Mouse (Mus musculus): ENCODE measurements around the gene Acaa1b. TPM values are rescaled to one million over a fixed set of nuclear protein-coding genes. Genes with fewer than 3 reads are reported as not detected.

Acaa1b gene
- total RNA-seq (2015; ENCODE audit: low replicate concordance) (not detected in 2 replicates), total RNA-seq (2017; ENCODE audit: low replicate concordance) (1.4 TPM in 1 of 2 replicates, not detected in the other)

GRCm38 (mm10) chr9:119156278-119157201, at the start of gene Acaa1b:
Gene Acaa1b (minus strand): TSS chr9:119157093.
- ATAC-seq (replicated peaks; ENCODE audit: low FRiP score, poor library complexity, severe bottlenecking): no peak

DNA sequence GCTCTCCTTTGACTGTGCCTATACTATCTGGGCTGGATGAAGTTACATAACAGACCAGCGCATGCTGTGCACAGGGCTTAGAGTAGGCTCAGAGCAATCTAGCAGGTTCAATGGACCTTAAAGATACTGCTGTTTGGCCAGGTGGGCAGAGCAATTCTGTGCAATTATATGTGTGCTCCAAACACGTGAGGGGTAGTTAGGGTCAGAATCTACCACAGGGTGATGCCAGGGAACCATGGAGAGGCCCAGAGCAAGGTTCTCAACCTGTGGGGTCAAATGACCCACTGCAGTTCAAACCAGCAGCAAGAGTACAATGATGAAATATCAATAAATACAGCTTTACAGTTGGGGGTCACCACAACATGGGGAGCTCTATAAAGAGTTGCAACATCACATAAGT, 49.8 kb upstream of the Acaa1b start:
- no peak for ATAC-seq (replicated peaks; ENCODE audit: low FRiP score, poor library complexity, severe bottlenecking)

DNA sequence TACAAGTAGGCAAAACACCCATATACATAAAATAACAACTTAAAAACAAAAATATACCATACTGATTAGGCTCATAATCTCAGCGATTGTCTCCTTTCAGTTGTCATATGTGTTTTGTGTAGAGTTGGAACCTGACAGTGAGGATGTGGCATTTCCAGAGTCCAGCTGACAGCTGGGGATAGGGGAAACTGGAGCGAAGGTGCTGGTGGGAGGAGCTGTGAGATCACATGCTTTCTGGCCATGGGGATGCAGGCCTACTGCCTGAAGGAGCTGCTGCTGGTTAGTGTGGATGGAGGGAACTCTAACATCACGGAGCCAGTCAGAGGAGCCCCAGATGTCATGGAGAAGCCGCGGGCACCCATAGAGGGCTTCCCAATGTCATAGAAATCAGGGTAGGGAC, 48.9 kb upstream of the Acaa1b start:
- ATAC-seq (replicated peaks; ENCODE audit: low FRiP score, poor library complexity, severe bottlenecking): no peak

GRCm38 (mm10) chr9:119203617-119204016, 46.7 kb upstream of the Acaa1b start:
- no peak for ATAC-seq (replicated peaks; ENCODE audit: low FRiP score, poor library complexity, severe bottlenecking)

GRCm38 (mm10) chr9:119201653-119202052, 44.8 kb upstream of the Acaa1b start:
- ATAC-seq (replicated peaks; ENCODE audit: low FRiP score, poor library complexity, severe bottlenecking): no peak

GRCm38 (mm10) chr9:119199151-119199861, 42.4 kb upstream of the Acaa1b start:
- ATAC-seq (replicated peaks; ENCODE audit: low FRiP score, poor library complexity, severe bottlenecking): no peak

GRCm38 (mm10) chr9:119192202-119192990, 35.5 kb upstream of the Acaa1b start:
- peak; percentile 63; the same call in 1 of the 2 replicates for ATAC-seq (replicated peaks; ENCODE audit: low FRiP score, poor library complexity, severe bottlenecking)

GRCm38 (mm10) chr9:119181241-119181728, 24.4 kb upstream of the Acaa1b start:
- ATAC-seq (replicated peaks; ENCODE audit: low FRiP score, poor library complexity, severe bottlenecking): no peak

- no peak for ATAC-seq (replicated peaks; ENCODE audit: low FRiP score, poor library complexity, severe bottlenecking)
These were observed 22.4 kb upstream of the Acaa1b start for GRCm38 (mm10) chr9:119179292-119179691.

GRCm38 (mm10) chr9:119167608-119168007, 10.7 kb upstream of the Acaa1b start:
- no peak for ATAC-seq (replicated peaks; ENCODE audit: low FRiP score, poor library complexity, severe bottlenecking)

GRCm38 (mm10) chr9:119165548-119165947, 8.7 kb upstream of the Acaa1b start:
- no peak for ATAC-seq (replicated peaks; ENCODE audit: low FRiP score, poor library complexity, severe bottlenecking)

- no peak for ATAC-seq (replicated peaks; ENCODE audit: low FRiP score, poor library complexity, severe bottlenecking)
These were observed 7.8 kb upstream of the Acaa1b start for GRCm38 (mm10) chr9:119164743-119165142.

- no peak for ATAC-seq (replicated peaks; ENCODE audit: low FRiP score, poor library complexity, severe bottlenecking)
These were observed 3.8 kb upstream of the Acaa1b start for GRCm38 (mm10) chr9:119160689-119161088.

DNA sequence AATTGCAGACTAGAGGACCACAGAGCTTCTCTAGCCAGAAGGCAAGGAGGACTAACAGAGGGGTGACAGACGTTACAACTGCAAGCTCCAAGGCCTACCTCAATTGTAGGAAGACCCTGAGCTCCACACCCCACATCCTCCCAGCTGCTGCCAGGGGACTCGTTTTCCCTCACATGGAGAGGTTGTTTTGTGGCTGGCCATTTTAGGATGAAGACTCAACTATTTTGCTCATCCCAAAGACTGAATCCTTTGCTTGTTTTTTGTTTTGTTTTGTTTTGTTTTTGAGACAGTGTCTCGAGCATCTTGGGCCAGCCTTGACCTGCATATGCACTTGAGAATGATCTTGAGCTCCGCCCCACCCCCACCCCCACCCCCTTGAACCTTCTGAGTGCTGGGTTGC, 2.0 kb upstream of the Acaa1b start, which contains the start of gene Gm47289:
TSS of gene Gm47289 (plus strand) at position 301 of the 400 bp plus-strand sequence.
- no peak for ATAC-seq (replicated peaks; ENCODE audit: low FRiP score, poor library complexity, severe bottlenecking)

DNA sequence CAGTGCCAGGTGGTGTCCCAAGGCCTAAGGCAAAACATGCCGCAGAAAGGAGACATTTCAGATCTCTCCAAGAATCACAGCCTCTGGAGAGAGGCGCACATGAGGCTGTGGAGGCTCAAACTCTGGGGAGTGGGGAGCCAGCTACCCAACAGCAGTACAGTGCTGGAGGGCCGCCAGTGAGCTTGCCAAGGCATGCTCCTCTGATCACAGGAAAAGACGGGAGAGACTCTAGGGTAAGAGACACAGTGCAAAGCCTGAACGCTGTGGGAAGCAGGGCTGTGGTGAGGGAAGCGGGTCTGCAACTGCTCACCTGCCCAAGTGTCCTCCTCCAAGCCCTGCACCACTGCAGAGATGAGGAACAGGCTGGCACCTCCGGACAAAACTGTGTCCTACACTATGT, 1.1 kb downstream of the Acaa1b start:
- no peak for ATAC-seq (replicated peaks; ENCODE audit: low FRiP score, poor library complexity, severe bottlenecking)

GRCm38 (mm10) chr9:119155416-119155815, 1.5 kb downstream of the Acaa1b start:
- no peak for ATAC-seq (replicated peaks; ENCODE audit: low FRiP score, poor library complexity, severe bottlenecking)

DNA sequence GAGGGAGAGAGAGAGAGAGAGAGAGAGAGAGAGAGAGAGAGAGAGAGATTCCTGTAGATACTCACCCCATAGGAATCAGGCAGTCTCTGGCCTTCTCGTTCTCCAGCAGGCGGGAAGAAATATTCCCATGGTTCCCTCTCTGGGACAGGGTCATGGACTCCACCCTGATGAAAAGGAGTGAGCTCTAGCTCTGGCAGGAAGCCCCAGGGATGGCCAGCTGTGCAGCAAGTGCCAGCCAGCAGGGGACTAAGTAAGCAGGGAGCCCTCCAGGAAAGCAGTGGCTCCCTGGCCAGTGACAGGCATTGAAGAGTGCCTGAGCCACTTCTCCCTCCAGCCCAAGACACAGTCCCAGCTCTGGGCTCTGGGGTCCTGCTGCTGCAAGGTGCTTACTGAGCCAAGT, 5.1 kb downstream of the Acaa1b start:
- no peak for ATAC-seq (replicated peaks; ENCODE audit: low FRiP score, poor library complexity, severe bottlenecking)

DNA sequence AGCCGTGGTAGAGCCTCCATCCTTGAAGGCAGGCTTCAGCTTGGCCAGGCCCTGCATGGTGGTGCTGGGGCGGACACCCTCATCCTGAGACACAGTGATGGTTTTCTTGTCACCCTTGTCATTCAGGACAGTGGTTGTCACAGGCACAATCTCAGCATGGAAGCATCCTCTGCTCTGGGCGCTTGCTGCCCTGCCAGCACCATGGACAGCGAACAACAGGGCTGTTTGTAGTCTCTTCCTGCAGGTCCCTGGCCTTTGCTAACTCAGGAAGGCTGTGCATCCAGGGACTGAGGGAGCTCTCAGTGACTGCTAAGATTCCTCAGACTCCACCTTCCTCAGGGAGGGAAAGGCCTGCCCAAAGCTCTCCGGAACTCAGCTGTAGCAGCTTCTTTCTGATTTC, 7.3 kb downstream of the Acaa1b start:
- no peak for ATAC-seq (replicated peaks; ENCODE audit: low FRiP score, poor library complexity, severe bottlenecking)

DNA sequence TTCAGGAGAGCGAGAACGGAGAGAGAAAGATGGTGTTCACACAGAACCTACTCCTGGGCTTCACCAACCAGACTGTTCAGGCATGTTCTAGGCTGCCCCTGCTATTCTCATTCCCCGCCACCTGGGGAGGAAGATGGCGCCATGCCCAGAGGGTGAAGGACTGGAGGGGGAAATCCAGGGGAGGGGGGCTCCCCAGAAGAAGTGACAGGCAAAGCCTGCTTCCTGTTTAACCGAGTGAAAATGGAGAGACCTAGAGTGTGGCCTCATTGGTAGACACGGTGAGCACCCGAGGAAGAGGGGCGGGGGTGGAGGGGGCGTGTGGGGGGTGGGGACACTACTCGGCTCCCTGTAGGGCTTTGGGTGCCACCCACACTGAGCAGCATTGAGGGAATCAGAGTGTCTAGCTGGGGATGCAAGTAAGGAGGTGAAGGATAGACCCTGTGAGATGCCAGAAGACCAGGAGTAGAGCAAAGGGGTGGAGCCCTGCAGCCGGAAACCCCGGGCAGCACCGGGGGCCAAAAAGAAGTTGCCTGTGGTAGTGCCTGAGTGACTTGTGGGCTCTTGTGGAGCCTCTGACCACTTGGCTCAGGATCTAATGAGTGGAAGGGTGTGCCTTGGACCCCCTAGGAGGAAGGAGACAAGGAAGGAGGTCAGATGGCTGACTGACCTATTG, 10.7 kb downstream of the Acaa1b start:
- ATAC-seq (replicated peaks; ENCODE audit: low FRiP score, poor library complexity, severe bottlenecking): no peak
